Mouse (Mus musculus): ENCODE results near the gene Nmd3.

Nmd3 gene

GRCm38 (mm10) chr3:69721814-69722186, at the start of gene Nmd3:
Gene Nmd3 (plus strand): TSS chr3:69721985.
- in situ Hi-C loops (cut with MboI; ENCODE audit: low sequenced_read_pairs) = no loop called here

- in situ Hi-C loops (cut with MboI; ENCODE audit: low sequenced_read_pairs) = no loop called here
Measured at GRCm38 (mm10) chr3:69673351-69673750, 48.4 kb upstream of the Nmd3 start.

GRCm38 (mm10) chr3:69674206-69674605, 47.6 kb upstream of the Nmd3 start:
- in situ Hi-C loops (cut with MboI; ENCODE audit: low sequenced_read_pairs) = no loop called here

GRCm38 (mm10) chr3:69689791-69690190, 32.0 kb upstream of the Nmd3 start:
- in situ Hi-C loops (cut with MboI; ENCODE audit: low sequenced_read_pairs) = no loop called here

- in situ Hi-C loops (cut with MboI; ENCODE audit: low sequenced_read_pairs) = no loop called here
Measured at GRCm38 (mm10) chr3:69690939-69691338, 30.8 kb upstream of the Nmd3 start.

DNA sequence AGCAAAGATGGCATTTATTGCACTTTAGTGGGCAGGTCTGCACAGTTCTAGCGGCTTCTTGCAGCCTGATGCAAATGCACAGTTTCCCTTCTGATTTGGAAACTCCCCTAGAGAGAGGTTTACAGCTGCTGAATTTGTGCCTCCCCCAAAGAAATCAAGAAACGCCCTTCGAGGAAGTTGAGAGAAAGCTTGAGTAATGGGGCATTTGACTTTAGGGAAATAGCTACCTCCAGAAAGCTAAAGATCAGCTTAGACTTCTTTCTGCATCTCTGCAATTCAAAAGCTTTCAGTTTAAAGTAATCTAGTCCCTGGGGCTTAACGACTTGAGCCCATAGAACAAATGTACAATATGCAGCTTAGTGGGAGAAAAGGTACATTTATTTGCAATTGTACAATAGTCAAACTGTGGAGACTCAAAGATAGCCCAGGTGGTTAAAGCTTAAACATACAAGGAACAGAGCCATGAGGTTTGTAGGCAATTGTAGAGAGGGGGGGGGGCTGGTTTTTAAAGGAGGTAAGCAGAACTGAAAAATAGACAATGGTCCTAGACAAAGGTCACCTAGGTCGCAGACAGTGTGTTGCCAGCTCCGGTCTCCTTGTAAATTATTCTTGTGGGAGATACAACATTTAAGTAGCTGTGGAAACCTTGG, 21.8 kb upstream of the Nmd3 start:
- in situ Hi-C loops (cut with MboI; ENCODE audit: low sequenced_read_pairs) = loop anchor here (10.0 kb wide), 1 partner anchor 445 kb away; no protein-coding TSS in a partner anchor

DNA sequence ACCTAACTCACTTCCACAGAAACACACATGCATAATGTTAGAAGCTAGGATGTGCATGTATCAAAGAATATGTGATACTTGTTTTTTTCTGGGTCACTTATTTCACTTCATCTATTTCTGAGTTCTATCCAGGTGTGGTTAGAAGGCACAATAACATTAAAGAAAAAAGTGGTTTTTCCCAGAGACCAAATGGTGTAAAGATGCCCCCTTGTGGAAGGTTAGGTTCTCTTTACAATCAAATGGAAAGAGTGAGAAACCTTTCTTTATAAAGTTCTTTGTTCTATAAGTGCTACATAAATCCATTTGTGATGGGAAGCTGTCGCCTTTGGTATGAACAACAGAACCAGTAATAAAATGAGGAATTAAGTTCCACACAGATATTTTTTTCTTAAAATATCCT, 19.9 kb upstream of the Nmd3 start:
- in situ Hi-C loops (cut with MboI; ENCODE audit: low sequenced_read_pairs) = loop anchor here (10.0 kb wide), 1 partner anchor 447 kb away; no protein-coding TSS in a partner anchor

- in situ Hi-C loops (cut with MboI; ENCODE audit: low sequenced_read_pairs) = loop anchor here (10.0 kb wide), 1 partner anchor 448 kb away; no protein-coding TSS in a partner anchor
Measured at GRCm38 (mm10) chr3:69702421-69702820, 19.4 kb upstream of the Nmd3 start.

DNA sequence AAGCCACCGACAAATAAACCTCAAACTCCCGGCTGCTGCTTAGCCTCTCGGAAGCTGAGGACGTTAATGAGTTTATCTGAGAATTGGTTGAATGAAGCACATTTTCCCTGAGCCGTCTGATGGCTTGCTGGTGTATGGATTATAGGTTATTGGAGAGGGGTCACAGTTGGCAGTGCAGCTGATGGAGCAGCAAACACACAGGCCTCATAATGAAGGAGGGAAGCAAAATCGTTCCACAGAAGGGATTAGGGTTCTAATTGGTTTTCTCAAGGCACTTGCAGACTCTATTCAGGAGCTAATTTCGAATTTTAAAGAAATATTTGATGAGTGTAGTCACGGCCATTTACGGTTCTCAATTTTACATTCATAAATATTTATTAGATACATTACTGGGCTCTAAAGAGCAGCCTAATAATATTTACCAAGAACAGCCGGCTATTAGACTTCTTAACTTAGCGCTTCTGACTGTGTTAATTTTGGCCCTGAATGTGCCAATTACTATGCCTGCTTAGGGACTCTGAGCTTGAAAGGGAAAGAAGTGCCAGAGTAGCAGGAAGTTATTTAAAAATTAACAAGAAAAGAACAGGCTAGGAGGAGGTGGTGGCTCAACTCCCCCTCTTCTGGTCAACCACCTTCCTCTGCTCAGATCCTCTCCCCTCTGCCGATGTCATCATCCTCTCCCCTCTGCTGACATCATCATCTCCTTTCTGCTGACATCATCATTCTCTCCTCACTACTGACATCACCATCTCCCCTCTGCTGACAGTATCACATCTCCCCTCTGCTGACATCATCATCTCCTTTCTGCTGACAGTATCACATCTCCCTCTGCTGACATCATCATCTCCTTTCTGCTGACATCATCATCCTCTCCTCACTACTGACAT, 12.5 kb upstream of the Nmd3 start:
- in situ Hi-C loops (cut with MboI; ENCODE audit: low sequenced_read_pairs) = loop anchor here (10.0 kb wide), 1 partner anchor 454 kb away; no protein-coding TSS in a partner anchor

DNA sequence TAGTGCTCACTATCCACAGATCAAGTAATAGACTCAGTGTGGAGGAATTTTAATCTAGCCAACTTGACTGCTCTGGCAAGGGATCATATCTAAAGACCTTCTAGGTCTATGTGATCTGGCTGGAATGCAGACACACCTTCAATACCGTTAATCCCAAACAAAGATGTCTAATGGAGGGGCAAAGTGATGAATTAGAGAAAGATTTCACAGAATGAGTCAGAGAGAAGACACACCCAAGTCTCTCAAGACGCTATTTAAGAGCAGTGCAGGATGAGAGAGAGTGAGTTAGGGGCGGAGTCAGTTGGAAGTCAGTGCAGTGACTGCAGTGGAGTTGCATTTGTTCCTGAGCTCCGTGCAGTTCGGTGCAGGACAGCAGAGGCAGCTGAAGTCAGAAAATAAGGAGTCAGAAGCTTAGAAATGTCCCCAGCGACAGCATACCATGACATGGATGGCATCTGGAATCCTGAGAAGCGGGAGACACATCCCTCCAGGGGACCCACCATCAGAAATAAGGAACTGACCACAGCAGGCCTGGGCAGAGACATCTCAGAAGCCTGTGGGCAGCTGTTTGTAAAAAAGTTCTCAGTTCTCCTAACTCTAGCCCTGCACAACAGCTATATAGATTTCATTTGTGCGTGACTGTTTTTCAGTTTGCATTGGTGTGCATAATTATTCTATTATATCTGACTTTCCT, 9.7 kb upstream of the Nmd3 start:
- in situ Hi-C loops (cut with MboI; ENCODE audit: low sequenced_read_pairs) = no loop called here

GRCm38 (mm10) chr3:69717476-69717875, 4.3 kb upstream of the Nmd3 start:
- in situ Hi-C loops (cut with MboI; ENCODE audit: low sequenced_read_pairs) = no loop called here

- in situ Hi-C loops (cut with MboI; ENCODE audit: low sequenced_read_pairs) = no loop called here
Measured at GRCm38 (mm10) chr3:69722187-69722867, 542 bp downstream of the Nmd3 start.

GRCm38 (mm10) chr3:69723161-69723560, 1.4 kb downstream of the Nmd3 start:
- in situ Hi-C loops (cut with MboI; ENCODE audit: low sequenced_read_pairs) = no loop called here

DNA sequence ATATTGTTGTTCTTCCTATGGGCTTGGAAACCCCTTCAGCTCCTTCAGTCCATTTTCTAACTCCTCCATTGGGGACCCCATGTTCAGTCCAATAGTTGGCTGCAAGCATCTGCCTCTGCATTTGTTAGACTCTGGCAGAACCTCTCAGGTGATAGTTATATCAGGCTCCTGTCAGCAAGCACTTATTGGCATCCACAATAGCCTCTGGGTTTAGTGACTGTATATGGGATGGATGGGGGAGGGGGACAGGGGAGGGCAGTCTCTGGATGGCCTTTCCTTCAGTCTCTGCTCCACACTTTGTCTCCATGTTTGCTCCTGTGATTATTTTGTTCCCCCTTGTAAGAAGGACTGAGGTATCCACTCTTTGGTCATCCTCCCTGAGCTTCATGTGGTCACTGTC, 9.1 kb downstream of the Nmd3 start:
- in situ Hi-C loops (cut with MboI; ENCODE audit: low sequenced_read_pairs) = no loop called here

GRCm38 (mm10) chr3:69733939-69734338, 12.2 kb downstream of the Nmd3 start:
- in situ Hi-C loops (cut with MboI; ENCODE audit: low sequenced_read_pairs) = no loop called here

DNA sequence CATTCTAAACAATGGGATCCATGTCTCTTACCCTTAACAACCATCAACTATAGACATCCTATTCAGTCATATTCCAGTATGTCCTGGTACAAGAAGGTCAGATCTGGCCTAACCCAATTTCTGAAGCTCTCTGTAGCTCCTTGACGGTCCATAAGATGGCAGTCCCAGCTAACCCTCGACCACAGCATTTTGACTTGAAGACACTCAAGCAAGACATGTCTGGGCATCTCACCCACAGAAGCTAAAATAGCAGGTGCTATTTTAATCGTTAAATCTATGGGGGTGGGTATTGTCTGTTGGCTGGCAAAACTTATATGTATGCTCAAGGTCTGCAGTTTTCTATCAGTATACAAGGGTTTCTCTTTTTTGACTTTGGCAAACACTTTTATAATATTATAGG, 33.4 kb downstream of the Nmd3 start:
- in situ Hi-C loops (cut with MboI; ENCODE audit: low sequenced_read_pairs) = loop anchor here (10.0 kb wide), 1 partner anchor 150 kb away; no protein-coding TSS in a partner anchor

DNA sequence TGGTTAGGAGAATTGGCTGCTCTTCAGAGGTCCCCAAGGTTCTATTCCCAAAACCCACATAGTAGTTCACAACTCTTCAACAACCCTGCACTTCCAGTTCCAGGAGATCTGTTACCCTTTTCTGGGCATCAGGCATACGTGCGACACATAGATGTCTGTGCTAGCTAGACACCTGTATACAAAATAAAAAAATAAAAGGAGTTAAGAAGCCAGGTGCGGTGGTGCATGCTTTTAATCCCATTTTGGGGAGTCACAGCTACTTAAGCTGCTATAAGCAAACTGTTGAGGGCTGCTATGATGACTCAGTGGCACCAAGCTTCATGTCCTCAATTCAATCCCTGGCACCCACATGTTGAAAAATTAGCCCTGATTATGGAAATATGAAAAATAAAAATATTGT, 34.2 kb downstream of the Nmd3 start:
- in situ Hi-C loops (cut with MboI; ENCODE audit: low sequenced_read_pairs) = loop anchor here (10.0 kb wide), 1 partner anchor 149 kb away; no protein-coding TSS in a partner anchor

DNA sequence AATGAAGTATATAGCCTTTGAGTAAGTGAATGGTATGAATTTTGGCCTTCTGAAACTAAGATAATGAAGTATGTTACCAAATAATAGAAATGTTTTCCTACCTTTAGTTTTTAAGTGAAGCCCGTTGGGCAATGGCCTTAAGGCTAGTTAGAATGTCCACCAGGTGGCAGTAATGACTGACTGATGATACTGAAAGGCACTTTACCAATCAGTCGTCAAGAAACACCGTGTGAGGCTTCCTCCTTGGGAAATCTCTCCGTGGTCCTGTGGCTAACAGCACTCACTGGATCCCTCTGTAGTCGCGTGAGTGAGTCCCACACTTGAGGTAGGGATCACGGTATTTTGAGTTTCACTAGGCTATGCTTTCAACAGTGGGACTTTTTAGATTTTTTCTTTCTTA, 34.7 kb downstream of the Nmd3 start:
- in situ Hi-C loops (cut with MboI; ENCODE audit: low sequenced_read_pairs) = loop anchor here (10.0 kb wide), 1 partner anchor 148 kb away; no protein-coding TSS in a partner anchor

DNA sequence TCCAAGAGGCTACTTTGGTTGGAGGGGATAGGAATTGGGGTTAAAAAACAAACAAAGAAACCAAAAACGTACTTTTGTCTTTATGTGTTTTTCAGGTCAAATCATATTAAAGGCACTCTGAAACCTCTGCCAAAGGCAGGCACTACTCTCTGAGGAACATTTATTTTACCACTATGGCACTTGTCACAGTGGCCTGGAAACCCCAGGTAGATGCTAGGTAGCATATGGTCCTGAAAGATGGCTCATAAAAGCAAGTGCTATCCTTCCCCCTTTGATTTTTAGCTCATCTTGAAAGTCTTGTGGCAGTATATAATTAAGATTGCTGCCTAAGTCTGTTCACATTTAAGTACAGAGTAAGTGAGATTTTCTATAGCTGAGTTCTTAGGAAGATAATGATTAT, 35.7 kb downstream of the Nmd3 start:
- in situ Hi-C loops (cut with MboI; ENCODE audit: low sequenced_read_pairs) = loop anchor here (10.0 kb wide), 1 partner anchor 147 kb away; no protein-coding TSS in a partner anchor

DNA sequence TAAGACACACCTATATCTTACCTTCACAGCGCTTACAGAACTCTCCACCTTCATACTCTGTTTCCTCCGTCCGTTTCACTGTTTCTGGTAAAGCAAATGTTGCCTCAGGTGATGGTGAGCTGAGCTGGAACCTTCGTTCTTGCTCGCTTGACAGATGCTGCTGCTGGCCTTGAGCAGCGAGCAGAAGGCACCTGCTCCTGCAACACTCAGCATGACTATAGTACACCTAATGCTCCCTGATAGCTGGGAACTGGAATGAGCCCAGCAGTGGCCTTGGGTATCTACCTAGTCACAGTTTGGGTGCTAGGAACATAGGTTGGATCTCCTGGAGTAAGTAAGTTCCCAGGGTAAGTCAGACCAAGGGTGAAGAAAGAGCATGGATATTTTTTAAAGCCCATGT, 38.3 kb downstream of the Nmd3 start:
- in situ Hi-C loops (cut with MboI; ENCODE audit: low sequenced_read_pairs) = no loop called here

GRCm38 (mm10) chr3:69761195-69761594, 39.4 kb downstream of the Nmd3 start:
- in situ Hi-C loops (cut with MboI; ENCODE audit: low sequenced_read_pairs) = no loop called here
